Mouse (Mus musculus): Measurements from ENCODE around the gene Cd300ld4.

Gene Cd300ld4

DNA sequence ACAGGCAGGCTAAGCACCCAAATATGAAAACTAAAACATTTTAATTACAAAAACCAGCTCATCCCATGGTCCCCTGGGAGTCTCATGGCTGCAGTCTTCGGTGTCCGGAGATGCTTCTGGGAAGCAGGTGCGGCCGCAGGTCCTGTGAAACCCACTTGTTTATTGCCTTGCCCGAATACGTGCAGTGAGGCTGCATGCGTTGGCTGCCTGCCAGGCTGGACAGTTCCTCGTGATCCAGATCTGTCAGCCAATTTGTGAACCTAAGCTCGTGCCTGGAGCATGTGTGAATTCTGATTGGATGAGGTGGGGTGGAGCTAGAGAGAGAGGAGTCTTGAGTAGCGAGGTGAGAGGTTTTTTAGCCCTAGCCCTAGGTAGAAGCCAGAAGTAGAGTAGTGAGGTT lies 54.1 kb downstream of the Cd300ld4 start:
- in situ Hi-C loops (cut with MboI; ENCODE audit: low sequenced_read_pairs): no loop called here
